Mouse (Mus musculus) spleen, adult 18-20 months (tissue): ENCODE measurements at regions not wholly inside any gene's neighbourhood (a gene's known extent, or its start where the extent isn't known, plus 50 kb on each side); places are given as distances from the start of the nearest gene placed in this dataset.
A peak's percentile ranks its signal among the peaks of the same experiment; 100 is the strongest.
"Not testable (repeated sequence)": the region's sequence is repeated elsewhere in the genome, so short reads cannot be mapped to it uniquely, and the experiment has no call there.

Experiments
- DNase-seq, 2 experiments: peaks; one replicate each; pipeline ENCODE4 v3.0.0; 2022; ENCODE audit warnings: mixed read lengths in 2 of 2

DNA sequence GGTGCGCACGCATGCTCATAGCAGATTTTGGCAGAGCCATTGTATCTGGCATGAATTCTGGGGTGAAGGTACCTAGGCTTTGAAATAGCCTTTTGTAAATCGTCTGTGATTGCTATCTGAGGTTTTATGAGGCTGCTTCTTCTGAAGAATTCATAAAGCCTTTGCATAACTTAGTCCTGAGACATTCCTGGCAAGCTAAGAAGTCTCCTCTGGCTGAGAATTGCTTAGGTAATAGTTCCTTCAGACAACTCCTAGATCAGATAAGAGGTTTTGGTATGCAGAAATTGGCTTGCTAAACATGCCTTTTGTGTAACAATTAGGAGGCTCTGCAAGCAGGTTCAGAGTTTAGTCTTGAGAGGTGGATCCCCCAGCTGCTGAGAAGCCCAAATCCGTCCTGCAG lies 82.7 kb downstream of the Pmp22 start:
- no peak for DNase-seq

DNA sequence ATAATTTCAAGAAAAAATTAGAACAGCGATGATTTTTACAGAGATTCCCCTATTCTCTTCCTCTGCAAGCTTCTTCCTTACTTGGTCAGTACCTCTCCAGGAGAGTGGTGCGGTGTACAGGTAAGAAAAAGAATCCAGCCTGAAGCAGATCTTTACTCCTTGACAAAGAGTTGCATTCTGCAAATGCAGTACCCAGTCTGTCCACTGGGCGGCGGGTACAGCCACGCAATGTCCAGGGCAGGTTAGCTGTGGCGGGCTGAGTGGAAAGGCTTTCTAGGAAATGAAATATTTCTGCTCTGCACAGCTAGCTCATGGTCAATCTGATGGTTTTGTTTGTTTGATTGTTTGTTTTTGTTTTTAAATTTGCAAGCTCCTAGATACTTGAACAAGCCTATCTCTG lies 84.3 kb downstream of the Pmp22 start:
- peak; percentile 8 to 74 for DNase-seq

DNA sequence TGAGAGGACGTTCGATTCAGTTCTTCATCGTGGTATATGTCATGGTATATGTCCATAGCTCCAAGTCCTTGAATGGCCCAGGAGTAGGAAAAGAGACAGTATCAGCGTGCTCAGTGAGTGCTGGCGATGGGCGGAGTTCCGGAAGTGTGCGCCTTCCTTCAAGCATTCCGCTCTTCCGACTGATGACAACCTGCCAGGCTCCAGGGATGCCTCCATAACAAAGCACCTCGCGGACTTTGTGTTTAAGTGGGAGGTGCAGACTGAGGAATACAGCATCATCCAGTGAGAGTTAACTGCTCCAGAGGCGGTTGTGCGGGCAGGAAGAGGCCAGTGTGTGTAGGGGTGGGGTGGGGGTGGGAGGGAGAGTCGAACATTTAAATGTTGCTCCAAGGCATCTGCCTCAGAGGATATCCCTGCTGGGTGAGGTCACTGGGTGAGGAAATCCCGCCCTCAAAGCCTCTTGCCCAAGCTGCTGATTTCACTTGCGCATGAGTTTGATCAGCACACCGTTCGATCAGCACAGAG lies 85.2 kb downstream of the Pmp22 start:
- DNase-seq, result no peak

DNA sequence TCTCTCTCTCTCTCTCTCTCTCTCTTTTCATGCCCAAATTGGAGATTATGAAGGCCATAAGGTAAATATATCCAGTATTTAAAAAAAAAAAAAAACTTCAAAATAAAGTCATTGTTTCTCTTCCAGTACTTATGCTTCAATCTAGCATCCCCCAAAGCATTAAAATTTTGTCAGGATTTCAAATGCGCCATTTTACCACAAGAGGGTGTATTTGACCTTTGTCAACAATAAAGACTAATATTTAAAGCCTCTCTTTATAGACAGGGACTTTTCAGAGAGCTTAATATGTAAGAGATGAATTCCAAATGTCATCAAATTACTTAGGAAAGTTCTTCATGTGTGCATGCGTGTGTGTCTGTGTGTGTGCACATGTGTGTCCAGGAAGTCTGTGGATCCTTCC lies 87.2 kb downstream of the Pmp22 start:
- DNase-seq, result no peak

DNA sequence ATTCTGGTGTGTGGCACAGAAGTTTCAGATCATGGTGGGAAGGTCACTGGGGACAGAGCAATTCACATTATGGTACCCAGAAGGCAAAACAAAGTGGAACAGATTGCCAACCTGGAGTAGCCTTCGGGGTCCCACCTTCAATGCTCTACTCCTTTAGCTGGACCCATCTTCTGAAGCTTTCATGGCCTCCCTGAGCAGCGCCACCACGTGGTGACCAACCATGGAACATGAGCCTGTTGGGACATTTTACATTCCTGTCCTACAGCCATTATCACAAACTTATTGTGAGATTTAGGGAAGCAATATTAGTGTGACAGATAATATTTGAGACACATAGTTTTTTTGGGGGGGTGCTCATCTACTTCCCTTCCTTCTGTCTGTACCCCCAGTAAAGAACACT lies 88.3 kb downstream of the Pmp22 start:
- no peak for DNase-seq

DNA sequence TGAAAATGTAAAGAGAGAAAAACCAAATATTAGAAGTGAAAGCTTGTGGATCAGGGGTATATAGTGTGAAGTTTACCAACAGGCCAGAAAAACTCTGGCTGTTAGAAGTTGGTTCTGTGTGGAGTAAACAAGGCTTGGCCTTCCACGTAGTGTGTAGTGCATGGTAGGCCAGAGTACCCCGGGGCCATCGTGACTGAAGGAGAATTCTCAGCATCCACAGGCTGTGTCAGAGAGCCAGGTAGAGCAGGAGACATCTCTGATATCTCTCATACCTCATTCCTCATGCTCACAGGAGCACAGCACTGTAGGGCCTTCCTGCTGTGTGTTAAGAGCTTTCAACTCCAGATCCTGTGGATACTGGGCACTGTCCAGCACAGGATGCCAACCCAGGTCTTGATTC lies 97.7 kb downstream of the Pmp22 start:
- no peak for DNase-seq

DNA sequence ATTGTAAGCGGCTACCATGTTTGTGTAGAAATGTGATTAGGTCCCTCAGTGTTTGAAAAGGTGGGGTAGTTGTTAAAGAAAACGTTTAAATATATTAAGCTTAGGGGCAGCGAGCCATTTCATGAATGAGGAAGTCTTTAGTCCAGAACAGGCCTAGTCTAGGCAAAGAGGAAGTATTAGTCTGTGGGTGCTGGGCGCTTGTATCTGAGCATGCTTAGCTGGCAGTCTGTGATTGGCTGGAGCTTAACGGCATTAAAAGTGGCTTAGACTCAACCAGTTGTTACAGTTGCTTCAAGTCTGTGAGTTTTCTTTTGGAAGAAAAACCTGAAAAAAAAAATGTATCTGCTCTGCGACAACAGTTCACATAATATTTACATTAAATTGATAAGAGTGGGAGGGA lies 102.0 kb downstream of the Pmp22 start:
- DNase-seq, result no peak

DNA sequence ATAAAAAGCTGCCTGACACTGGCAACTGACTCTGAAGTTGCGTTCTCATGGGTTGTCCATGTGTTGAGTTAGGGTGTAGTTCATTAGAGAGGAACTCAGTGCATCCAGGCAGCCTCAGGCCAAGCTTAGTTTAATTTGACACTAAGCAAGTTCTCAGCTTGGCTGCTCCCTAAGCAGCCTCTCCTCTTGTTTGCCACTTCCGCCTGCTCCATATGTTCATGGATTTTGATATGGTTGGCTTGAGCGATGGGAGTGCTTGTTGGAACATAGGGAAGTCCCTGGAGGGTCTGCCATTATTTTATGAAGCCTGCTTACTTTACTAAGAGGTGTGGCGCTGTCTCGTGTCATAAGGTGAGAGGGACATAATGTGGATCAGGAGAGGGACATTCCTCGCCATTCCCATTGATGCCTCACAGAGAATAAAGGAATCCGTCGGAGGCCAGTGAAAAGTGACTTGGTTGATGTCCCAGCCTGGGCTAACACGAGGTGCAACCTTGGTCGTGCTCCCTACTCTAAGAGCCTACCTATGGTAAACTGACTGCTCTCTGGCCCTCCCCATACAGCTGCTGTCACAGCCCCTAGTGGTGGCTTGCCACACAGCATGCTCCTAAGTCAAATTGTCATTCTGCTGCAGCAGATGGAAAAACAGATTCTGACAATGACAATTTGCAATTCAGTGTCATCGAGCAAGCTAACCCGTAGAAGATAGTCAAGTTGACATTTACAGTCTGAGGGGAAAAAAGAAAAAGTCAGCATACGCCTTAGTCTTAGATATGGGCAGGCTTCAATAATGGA lies 104.6 kb downstream of the Pmp22 start:
- DNase-seq, result no peak

DNA sequence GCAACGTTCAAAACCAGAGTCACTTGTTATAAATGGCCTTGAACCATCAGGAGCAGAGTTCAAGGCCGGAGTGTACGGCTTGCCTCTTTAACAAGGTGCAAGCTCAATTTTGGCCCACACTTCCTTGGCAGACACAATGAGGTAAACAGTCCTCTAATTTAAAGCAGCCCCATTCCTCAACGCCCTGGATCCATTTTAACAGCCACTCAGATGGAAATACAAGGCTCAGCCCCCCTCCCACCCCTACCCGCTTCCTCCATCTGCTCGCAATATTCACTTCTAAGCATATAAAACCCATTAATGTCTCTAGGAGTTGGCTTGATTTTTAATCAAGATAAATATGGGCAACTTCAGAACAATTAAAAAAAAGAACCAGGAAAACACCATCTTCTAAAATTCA lies 105.7 kb downstream of the Pmp22 start:
- no peak for DNase-seq

DNA sequence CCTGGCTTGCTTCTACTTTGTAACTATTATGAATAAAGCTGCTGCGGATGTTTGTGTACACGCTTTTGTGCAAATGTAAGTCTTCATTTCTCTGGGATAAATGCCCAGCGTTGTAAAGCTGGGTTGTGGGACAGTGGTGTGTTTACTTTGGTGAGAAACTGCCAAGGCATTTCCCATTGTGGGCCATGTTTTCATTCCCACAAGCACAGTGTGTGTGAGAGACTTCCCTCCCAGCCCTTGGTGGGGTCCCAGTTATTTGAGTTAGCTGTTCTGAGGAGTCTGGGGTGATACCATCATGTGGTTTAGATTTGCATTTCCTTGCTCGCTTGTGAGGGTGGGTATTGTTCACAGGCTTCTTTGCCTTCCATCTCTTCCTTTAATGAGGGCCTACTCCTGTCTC lies 109.9 kb downstream of the Pmp22 start:
- no peak for DNase-seq

DNA sequence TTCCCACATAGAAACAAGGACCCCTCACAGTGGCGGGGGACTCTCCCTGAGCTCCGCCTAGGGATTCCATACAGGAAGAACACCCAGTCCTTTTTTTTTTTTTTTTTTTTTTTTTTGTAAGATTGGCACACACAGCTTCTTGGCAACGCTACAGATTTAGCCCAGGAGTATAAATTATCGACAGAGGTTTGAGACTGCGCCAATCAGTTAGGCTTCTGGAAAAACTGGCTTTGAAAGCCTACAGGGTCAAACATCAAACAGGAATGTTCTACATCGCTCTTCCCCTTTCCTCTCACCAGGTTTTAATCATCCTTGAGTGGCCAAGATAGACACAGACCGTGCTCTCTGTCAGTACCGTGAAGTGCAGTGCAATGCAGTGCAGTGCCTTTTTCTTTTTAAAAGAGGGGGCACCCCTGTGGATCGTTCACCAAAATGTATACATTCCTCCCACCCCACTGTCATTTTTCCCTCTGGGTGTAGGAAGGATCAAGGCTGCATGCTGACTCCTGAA lies 115.2 kb downstream of the Pmp22 start:
- no peak for DNase-seq

DNA sequence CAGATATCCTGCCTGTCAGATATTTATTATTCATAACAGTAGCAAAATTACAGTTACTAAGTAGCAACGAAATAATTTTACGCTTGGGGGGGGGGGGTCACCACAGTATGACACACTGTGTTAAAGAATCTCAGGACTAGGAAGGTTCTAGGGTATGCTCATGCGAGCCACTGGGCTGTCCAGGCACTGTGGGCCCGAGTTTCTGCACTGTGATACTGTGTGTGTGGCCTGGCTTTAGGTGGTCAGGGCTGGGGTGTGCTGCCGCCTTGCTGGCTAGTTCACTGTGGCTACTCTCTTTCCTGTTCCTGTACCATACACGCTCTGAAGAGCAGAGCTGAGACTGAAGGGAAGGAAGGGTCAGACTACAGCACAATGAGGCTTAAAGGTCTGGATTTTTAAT lies 116.3 kb downstream of the Pmp22 start:
- DNase-seq, result no peak

DNA sequence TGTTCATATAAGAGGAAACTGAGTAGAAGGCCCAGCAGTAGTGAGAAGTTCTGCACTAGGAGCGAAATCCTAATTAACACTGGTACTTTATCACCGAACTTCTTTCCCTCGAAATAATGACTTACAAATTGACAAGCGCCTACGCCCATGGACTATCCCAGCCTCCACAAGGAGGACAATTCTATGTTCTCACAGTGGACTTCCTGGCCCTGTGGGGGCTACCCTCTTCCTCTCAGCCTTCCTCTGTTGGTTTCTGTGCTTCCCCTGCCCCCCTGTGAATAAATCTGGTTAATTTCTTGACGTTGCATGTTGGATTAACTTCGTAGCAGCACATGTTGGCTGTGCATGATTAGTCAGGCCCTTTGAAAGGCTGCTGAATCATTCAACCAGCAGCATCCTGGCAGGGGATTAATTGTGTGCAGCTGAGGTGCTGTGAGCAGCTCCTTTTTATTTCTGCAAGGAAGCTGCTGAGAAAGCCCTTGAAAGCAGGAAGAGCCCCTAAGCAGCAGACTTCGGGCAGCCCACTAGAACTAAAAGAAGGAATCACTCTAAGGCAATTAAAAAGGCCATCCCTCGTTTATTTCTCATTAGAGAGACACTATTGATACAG lies 117.4 kb downstream of the Pmp22 start:
- DNase-seq, result no peak

DNA sequence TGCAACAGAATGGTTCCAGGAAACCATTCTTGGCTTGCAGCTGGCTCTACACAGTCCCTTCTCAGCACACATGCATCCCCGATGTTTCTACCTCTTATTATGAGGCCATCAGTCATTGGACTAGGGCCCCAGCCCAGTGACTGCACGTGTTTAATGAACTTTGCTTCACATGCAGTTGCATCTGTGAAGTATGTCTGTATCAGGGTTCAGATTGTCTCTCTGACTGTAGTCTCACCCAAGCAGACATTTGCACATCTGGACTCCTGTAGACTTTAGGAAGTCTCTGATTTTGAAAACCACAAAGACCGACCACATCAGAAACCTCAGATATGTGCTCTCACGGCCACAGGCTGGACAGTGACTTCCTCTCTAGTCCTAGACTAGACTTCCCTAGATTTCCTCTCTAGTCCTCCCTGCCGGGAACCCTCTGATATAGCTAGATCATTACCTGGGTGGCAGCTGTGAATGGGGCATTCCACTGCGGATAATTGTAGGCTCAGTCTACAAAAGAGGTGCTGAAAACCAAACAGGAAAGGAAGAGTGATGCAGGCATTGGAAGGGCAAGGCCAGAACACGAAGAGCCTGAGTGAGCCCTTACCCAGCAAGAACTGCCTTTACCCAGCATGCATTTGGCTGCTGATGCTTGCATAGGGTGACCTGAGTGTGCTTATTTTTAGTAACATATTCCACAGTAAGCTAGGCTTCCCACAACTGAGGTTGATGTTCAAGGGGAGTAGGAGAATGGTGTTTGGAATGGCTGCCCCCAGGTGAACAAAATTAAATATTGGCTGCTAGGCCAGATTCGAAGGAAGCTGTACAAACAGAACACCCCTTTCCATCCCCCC lies 123.5 kb downstream of the Pmp22 start:
- no peak for DNase-seq

DNA sequence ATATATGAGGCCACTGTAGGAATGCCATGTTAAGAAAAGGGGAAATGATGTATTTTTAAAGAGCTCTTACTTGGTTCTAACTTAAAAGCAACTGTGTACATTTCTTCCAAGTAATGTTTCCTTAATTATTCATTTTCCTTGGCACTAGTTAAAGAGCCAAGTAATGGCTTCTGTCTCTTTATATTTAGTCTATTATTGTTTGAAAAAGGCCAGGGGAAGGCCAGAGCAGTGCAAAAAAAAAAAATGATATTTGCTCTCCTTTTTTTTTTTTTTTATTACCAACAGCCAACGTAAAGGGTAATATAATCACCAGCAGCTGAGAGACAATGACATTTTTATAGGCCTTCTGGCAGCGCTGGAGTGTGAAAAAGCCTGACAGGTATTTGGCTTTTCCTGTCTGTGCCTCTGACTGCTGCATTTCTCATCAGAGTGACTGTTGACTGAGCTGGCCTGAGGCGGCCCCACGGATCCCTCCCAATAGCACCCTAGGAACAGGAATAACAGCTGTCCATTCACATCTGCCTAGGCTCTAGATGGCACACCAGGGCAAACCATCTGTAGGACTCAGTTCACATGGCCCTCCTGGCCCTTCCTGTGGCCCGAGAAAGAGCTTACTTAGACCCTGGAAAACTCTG lies 124.3 kb downstream of the Pmp22 start:
- DNase-seq, result no peak

DNA sequence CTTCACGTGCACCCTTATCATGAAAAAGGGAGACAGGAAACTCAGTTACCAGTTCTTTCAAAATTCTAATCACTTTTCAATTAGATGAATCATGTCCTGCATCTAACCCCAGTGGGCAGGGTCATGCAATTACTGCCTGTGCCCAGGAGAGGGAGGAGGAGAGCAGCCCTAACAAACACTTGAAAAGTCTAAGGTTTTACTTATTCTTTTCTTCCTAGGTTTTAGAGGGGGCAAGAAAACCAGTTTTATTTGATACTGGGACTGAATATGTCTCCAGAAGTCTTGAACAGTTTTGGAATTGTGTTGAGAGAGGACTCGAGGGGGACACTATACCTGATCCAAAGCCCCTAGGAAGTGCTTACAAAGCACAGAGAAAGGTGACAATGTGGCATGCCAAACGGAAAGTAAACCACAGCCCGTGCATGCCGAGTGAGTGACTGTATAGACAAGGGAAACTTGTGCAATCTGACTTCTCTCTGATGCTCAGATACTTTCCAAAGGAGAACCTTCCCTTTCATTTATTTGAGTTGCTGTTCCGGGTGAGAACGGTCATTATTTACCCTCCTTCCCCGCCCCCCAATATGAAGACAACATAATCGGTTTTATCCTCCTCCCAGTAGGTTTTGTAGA lies 135.8 kb downstream of the Pmp22 start:
- DNase-seq, result no peak

DNA sequence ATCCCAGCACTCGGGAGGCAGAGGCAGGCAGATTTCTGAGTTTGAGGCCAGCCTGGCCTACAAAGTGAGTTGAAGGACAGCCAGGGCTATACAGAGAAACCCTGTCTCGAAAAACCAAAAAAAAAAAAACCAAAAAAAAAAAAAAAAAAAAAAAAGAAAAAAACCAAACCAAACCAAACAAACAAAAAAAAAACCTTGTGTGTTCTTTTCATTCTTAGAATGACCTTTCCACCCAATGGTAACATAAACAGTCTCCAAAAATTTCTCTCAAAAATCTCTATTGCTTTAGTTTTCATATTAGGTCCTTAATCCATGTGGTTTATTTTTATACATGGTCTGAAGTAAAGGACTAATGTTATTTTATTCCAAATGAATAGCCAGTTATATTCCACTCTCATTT lies 137.5 kb downstream of the Pmp22 start:
- not testable (repeated sequence) for DNase-seq

DNA sequence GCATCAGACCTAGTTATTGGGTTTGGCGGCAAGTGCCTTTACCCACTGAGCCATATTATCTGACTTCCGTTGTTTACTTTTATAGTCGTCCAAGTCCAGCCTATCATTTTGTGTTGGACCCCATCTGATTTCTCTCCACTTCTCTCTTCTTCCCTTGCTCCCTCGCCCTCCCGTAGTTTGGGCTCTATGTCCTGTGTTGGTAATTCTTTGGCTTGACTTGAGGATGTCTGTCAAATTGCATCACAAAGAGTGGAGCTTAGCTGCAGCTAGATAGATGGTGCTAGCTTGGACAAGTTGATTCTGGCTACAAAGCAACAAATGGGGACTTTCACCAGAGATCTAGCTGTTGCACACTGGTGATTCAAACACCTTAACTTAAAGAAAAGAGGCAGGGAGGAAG lies 147.9 kb downstream of the Pmp22 start:
- no peak for DNase-seq

DNA sequence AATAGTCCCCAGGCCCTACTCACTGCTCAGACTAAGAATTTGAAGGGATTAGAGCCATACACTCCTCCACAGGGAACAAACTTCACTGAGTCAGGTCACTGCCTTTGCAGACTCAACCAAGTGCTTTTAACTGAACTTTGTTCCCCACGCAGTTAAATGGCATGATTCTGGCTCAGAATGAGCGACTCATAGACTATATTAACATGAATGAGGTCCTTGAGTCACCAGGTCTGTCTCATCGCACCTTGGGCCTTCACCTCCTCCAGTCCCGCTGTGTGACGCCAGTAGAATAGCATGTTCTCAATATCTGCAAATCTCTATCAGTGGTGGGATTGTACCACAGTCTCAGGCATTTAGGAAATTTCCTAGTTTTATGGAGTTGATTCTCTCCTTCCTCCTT lies 153.1 kb downstream of the Pmp22 start:
- DNase-seq, result no peak

DNA sequence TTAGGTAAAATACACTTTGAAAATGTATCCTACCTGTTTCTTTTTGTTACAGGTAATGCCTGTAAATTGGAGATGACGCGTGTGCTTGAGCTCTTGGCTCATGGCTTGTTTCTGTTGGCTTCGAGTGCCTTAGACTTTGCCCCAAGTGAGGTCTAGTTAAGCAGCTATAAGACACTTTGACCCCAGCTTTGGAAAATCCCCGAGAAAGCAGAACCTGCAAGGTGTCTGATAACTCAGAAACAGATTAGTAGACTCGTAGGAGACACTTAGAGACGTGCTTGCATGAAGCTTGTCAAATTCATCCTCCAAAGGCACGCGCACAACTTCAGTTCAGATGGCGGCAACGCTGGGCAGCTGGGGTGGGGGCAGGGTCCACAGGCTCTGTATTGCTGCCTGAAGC lies 153.8 kb downstream of the Pmp22 start:
- no peak for DNase-seq

DNA sequence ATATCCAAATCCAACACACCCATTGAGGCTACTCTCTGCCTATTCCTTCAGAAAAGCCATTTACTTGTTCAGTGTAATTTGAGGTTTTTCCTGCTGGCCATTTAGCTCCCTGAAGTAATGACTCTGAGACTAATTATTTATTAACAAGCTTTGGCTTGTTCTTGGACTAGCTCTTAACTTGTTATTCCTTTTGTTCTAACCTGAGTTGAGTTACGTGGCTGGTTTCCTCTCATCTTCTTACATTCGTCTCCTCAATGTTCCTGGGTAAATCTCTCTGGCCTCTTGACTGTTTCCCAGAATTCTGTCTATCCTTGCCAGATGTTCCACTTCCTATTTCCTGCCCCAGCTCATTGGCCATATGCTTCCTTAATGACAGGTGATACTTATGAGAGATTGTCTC lies 157.2 kb downstream of the Pmp22 start:
- no peak for DNase-seq

DNA sequence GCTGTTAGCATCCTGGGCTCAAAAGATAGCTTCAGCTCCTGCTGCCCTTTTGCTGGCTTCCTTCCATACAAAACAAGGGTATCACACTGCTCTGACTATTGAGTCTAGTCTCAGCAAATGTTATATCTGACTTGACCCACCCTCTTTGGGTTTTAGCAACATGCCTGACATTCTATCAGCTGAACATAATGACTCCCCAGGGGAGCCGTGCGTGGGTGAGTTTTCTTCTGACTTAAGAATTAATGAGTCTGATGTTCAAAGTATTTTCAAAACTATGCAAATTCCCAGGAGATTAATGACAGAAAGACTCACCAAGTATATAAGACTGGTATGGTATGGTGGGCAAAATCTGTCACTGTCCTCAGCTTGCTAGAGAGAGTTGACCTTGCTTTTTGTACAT lies 159.0 kb downstream of the Pmp22 start:
- no peak for DNase-seq

DNA sequence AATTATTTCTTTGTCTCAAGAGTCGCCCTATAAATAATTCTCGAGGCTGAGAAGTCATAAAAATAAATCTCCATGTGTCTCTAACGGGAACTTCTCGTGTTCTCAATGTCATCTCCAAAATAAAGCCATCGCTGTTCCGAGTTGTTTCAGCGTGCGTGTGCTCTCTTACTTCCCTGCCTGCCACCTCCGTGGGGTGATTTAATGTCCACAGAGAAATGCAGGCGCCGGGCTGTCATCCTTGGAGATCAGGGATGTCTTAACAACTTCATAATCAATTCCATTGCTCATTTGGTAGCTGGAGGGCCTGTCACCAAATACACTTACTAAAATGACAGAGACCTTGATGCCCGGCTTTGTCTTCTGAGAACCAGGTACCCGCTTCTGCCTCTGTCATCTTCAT lies 161.8 kb downstream of the Pmp22 start:
- DNase-seq, result no peak
